Mouse (Mus musculus) adrenal gland, adult 2 months (tissue): ENCODE results near the gene Mtss1l. TPM values are rescaled to one million over a fixed set of nuclear protein-coding genes. Genes with fewer than 3 reads are reported as not detected.

Experiments used
- DNase-seq: peaks from one replicate; pipeline ENCODE4 v3.0.0; 2021
- long read RNA-seq: library from polyadenylated mRNA; stranded (forward); transcript quantifications from one replicate; pipeline ENCODE4 v2.0.0, GENCODE M21; 2021
- polyA plus RNA-seq: library from polyadenylated mRNA; depleted of rRNA; stranded (reverse); fragments of >200 nt; gene quantifications from 2 replicates; pipeline ENCODE4 v1.2.3, GENCODE M21; 2012; rRNA removed
- total RNA-seq, 2 experiments: library from RNA; stranded (reverse); gene quantifications; 2 replicates each; pipeline ENCODE4 v1.2.3; 2021

Gene Mtss1l
- 10 to 100 TPM; 20.2 to 20.6 TPM for total RNA-seq
- 64.0 and 71.3 TPM in 2 replicates for polyA plus RNA-seq
- long read RNA-seq, partial matches to known transcripts = 2 of 13 reads
- long read RNA-seq, other reads (novel, unspliced or antisense) = 11 of 13 reads

DNA sequence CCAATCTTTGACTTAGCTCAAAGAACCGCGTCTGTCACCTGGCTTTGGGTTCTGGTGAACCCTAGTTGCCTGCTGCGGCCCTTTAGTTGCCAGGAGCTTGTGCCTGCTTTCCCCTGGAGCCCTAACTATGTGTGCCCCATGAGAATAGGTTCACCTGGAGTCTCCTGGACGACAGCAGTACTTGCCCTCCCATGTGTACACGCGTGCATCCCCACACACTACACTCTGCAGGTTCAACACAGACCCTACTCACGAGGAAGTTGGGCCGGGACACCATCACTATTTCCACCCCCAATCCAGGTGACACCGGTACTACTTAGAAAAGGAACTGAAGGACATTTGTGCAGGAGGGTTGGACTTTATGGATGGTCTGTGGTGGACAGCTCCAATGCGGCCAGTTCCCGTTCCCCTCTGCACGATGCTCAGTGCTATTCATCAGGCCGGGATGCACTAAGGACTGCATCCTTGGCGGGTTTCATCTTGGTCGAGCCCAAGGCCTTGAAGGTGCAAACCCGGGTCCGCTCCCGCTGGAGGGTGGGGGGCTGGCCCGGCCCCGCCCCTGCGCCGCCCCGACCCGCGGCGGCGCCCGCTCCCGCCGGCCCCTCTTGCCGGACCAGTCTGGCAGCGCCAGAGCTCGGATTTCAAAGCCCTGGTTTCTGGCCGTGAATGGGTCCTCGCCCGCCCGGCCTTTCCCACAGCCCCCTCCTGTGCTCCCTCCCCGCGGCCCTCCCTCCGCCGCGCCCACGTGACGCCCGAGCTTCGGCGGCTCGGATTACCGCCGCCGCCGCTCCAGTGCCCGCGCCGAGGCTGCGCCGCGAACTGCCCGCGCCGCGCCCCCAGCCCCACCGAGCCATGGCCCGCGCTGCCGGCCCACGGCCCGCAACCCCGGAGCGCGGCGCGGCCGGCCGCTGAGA, at the start of gene Mtss1l:
Gene Mtss1l (plus strand): TSS at position 792 of the 914 bp plus-strand sequence.
- peak; percentile 88 for DNase-seq

DNA sequence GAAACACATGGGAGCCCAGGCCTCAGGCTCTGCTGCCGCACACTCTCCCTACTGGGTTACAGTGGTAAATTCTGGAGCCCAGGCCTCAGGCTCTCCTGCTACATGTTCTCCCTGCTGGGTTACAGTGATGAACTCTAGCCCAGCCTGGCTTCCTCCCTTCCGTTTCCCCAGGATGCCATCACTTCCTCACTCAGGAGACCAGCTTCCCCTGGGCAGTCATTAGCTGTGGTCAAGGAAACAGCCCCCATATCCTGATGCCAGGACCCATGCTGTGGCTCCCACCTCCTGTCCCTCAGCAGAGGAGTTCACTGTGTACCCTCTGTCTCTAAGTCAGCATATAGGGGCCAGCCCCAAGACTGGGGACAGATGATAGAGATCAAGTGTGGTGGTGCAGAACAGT, 49.1 kb upstream of the Mtss1l start:
- peak; percentile 45 for DNase-seq

DNA sequence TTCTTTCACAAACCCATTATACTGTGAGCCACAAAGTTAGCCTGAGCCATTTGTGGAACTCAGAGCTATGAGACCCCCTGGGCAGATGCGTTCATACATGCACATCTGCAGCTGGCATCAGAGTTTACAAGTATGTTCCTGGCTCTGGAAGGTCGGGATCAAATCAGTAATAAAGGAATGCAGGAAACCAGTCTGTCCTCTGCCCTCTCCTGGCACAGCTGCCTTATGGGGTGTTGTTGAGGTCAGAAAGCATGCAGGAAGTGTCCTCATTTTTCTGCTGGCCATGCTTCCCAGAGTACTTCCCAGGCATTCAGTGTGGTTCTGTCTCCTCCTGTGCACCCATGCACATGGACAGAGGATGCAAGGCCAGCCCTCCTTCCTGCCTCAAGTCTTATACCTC, 48.1 kb upstream of the Mtss1l start:
- peak; percentile 36 for DNase-seq

DNA sequence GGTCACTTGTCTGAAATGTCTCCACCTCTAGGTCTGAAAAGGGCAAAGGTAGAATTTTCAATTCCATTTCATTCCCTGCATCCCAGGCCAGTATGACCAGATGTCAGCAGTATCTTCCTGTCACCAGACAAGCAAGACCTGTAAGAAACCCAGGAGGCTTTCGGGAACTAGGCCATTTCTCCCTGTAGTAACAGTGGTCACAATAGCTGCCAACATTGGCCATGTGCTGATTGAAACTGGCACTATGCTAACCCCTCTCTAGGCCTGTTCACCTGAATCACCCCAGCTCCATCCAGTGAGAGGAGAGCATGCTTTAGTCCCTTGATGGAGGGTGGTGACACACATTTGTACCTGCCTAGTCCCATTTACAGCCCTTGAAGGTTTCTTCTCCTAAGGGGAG, 46.7 kb upstream of the Mtss1l start:
- no peak for DNase-seq

DNA sequence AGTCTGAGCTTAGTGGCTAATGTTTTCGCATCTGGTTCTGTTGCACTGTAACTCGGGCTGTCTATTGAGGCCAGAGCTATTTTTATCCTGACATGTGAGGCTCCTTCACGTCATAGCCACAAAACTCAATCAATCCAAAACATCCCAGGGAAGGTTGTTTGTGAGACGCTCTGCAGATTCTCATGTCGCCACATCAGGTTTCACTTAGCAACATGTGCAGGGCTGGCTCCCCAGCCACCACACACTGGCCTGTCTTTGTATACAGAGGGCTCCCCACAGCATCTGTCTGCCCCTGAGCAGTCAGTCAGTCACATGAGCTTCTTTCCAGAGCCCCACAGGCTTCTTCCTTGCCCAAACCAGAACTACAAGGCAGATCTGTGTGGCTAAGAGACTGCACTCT, 44.6 kb upstream of the Mtss1l start:
- no peak for DNase-seq

DNA sequence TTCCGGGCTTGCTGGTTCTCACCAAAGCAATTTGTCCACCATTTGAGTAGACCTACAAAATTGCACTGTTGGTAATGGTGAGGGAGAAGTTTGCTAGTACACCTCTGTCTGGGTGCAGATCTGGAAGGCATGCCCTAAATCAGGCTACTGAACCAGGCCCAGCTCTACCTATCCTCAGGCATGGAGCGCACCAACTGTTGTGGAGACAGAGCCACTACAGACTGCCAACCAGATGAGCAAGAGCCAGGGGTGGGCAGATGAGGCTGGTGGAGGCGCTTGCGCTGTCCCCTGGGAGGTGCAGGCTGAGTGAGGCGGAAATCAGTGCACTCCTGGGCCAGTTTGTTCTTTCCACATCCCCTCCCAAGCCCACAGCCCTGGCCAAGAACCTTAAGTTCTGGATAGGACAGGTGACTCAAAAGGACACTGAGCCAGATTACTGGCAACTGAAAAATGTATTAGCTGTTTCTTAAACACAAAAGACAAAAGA, 44.1 kb upstream of the Mtss1l start:
- DNase-seq = no peak

DNA sequence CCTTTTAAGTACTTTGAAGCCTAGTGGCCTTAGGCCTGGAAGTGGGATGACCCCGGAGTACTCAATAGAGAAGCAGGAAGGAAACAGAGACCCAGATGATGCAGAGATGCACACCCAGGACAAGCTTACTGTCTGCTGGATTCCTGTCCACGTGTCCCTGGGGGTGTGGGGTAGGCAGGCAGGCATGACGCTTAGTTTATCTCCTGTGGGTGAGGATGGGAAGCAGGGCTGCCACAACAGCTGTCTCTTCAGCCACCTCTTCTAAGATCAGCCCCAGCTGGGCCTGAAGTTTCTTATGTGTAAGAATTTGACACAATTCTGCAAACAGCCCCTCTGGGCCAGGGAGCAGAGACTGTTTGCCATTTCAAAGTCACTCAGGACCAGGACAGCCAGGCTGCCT, 42.3 kb upstream of the Mtss1l start:
- DNase-seq = no peak

DNA sequence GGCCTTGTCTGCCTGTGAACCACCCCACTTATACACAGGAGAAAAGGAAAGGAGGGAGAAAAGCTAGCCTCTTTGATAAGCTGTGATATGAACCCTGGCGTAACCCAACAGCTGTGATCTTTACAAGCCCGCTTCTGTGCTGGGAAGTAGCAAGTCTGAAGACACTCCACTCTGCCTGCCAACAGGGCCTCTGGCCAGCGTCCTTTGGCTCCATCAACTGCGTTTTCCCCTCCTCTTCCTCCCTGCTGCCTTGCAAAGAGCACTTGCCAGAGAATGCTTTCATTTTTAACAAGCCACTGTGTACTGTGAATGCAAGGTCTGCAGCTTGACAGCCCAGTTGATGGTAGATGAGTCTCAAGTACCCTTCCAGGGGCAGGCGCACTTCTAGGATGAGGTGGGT, 33.5 kb upstream of the Mtss1l start:
- DNase-seq = peak; percentile 61

DNA sequence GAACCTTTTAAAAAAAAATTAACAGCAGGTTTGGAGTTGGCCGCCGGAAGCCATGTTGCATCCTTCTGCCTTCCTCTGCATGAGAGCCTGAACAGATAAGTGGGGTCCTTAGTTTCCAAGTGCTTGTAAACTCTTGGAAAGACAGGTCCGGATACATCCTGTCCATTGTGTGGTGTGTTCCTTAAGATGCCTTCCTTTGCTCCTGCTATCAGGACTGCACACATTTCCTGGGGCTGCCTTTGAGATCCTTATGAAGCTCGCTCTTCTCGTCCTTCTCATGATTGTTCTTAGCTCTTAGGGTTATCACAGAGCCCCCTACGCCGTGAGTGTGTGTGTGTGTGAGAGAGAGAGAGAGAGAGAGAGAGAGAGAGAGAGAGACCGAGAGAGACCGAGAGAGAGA, 31.3 kb upstream of the Mtss1l start:
- no peak for DNase-seq

DNA sequence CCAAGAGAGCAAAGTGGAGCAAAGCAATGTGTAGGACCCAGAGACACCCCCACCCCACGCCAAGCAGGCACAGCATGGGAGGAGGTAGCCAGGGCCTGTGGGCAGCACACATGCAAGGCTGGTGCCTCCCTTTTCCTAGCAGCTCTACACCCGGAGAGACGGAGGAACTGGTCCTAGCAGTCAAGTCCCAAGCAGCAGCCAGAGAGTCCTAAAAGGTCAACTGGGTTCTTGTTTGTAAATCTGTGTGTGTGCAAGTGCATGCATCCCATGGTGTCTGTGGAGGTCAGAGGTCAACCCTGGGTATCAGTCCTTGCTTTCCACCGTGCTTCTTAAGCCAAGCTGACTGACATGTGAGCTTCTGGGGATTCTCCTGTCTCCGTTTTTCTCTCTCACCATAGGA, 27.1 kb upstream of the Mtss1l start:
- no peak for DNase-seq

DNA sequence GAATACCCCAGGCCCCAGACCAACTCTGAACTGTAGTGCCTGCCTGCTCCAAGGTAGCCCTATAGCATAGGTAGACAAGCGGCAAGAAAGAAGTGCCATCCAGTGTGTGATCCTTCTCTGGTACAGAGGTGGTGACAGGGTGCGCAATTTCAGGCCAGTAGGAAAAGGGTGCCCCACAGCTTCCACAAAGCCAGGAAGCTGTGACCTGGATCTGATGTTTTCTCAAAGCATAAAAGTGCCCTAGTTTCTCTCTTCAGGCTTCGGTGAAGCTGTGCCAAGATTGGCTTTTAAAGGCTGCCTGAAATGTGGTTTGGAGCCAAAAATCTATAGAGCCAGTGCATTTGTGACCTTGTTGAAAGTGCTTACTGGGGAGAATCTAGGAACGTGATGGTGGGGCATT, 26.4 kb upstream of the Mtss1l start:
- no peak for DNase-seq

DNA sequence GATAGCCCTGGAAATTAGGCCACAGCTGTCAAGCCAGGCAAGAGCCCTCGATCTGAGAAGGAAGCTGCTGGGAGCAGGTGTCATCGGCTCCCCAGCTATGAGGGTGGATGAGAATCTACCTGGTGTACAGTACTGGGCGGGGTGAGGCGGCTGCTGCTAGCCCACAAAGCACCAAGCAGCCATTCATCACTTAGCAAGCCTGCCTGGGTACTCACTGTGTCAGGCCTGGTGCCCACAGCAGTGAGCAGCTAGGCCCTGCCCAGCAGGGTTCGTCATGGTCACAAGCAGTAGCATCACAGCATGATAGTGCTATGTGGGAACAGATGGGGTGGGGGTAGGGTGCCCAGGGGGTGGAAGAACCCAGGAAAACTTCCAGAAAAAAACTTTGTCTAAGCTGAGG, 25.8 kb upstream of the Mtss1l start:
- no peak for DNase-seq

DNA sequence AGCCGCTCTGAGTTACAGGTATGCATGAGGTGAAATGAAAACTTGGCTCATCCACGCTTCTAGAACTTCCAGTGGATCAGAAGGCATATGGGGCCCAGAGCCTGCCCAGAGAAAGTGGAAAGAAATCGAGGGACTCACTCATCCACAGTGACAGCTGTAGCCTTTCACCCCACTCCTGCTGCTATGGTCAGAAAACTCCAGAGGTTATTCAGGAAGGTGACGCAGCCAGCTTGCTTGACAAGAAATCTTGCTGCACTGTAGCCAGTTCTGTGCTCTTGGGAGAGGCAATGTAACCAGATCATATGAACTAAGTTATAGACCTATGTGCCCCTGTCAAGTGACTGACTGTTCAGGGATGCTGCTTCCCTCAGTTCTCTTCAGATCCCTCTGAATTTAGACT, 25.2 kb upstream of the Mtss1l start:
- DNase-seq = no peak

DNA sequence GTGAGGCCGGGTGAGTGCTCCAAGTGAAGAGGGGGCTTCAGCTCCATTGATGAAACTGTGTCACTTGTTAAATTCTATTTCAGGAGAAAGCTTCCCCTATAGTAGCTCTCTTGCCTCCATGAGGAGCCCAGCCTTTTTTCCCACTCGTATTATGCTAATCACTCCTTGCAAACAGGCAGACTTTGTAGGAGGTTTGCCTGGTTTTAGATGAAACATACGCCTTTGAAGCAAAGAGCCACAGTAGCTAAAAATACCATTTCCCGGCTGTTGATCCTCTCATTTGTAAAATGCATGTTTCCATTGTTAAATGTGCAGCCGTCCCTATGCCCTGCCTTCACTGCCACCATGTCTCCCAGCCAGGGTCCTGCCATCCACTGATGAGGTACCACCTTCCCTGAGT, 23.7 kb upstream of the Mtss1l start:
- no peak for DNase-seq

DNA sequence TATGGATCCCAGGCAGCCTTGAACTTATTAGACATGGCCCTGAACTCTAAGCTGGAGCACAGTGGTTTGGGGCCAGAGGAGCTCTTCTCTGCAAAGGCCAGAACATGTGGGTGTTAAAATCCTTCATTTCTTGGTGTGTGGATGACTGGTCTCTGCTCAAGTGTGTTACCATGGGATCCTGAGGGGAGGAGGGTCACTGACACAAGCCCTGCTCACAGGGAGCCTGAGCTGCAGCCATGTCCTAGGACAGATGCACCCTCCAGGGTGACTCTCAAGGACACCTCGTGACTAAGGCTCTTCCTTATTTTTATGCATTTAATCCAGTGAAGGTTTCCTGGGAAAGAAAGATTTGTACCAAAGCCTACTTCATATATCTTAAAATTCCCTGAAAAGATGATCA, 23.2 kb upstream of the Mtss1l start:
- DNase-seq = peak; percentile 54

DNA sequence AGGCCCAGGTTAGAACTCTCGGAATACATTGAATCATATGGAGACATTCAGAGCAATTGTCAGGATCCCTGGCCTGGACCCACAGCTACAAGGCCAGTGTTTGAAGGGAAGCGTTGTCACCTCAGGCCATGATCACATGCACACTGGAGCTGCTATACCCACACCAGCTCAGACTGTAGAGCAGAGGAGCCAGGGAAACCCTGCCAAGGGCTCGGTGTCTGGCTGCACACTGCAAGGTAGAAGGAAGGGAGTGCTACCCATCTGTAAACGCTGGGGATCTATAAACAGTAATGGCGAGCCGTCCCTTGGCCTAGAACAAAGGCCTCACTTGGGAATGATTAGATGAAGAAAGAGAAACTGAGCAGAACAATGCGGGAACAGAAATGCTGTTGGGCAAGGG, 21.8 kb upstream of the Mtss1l start:
- DNase-seq = no peak

DNA sequence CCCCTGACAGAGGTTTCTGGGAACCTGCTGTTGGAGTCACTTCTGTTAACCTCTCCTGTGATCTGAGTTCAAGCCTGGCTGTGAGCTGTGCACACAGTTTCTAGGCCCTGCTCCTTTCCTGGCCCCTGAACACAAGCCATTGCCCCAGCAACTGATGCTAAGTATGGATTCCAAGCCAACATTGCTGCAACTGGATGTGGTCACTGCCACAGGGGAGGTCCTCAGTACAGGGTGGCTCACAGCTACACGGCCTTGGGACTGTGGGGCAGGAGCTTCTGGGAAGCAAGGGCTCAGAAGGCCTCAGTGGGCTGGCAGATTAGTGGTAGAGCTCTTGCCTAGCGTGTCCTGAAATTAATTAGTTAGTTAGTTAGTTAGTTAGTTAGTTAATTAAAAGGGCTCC, 20.7 kb upstream of the Mtss1l start:
- no peak for DNase-seq

DNA sequence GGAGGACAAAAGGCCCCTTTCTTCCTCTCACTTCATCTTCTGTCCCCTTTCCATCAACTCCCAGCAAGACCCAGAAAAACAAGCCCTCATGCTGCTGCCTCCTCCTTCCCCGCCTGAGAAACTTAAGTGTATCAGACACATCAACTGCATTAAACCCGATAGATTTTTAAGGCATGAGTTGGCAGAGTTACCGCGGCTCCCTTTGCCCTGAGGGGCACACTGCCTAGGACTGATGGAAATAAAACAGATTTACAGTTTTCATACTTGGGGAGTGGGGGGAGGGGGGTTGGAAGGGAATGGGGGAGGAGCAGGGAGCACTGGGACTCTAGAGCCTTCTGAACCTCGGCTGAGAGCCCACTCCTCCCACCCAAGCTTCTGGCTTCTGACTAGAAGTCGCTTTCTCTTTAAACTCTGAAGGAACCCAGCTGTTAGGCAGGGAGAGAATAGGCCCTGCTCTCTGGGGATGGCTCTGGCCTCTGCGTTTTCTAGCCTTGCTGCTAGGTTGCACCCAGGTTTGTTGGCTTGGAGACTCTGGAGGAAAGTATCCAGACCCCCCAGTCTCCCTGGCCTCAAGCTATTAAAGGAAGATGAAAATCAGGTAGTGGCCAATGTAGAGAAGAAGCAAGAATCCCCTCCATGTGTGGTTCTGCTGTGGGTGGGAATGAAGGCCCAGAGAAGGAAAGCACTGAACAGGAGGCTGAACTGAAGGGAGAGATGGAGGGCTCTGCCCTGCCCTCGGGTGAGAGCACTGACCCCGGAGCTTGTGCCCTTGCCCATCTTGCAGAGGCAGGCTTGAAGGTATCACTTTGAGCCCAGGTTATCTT, 18.4 kb upstream of the Mtss1l start:
- no peak for DNase-seq

DNA sequence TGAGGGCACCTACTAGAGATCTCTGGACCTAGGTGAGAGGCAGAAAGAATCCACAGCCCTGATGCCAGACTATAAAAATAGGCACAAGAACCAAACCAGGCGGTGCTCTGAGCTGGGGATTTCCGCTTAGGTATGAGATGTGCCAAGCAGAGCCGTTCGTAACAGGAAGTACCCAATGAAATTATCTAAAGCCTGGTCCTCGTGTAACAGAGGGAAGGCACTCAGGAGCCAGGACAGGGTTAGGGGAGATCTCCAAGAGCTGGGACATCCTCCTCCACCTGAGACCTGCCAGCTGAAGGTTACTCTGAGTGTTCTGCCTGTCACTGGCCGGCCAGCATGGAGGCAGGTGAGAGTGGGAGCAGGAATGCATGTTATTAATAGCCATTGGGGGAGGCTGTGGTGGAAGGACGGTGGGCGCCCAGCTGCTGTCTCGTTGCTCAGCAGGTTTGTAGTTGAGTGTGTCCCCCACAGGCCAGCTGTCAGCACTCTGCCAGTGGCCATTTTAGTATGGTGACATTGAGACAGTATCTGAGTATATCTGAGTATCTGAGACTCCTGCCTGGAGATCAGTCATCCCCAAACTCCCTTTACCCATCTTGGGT, 17.7 kb upstream of the Mtss1l start:
- no peak for DNase-seq

DNA sequence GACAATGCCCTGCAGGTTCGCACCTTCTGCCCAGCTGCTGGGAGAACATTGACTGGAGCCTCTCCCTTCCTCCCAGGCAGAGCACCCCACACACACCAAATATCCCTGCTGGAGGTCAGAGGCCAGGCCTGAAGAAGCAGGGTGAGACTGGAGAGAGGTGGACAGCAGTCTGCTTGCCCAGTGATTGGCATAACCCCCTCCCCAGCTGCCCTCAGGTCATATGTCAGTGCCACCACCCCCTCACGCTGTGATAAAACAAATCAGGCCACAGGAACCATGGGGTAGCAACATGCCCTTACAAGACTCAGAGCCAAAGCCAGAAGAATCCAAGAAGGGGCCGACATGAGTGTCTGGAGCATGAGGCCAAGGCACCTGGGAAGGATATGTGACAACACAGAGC, 17.2 kb upstream of the Mtss1l start:
- no peak for DNase-seq

DNA sequence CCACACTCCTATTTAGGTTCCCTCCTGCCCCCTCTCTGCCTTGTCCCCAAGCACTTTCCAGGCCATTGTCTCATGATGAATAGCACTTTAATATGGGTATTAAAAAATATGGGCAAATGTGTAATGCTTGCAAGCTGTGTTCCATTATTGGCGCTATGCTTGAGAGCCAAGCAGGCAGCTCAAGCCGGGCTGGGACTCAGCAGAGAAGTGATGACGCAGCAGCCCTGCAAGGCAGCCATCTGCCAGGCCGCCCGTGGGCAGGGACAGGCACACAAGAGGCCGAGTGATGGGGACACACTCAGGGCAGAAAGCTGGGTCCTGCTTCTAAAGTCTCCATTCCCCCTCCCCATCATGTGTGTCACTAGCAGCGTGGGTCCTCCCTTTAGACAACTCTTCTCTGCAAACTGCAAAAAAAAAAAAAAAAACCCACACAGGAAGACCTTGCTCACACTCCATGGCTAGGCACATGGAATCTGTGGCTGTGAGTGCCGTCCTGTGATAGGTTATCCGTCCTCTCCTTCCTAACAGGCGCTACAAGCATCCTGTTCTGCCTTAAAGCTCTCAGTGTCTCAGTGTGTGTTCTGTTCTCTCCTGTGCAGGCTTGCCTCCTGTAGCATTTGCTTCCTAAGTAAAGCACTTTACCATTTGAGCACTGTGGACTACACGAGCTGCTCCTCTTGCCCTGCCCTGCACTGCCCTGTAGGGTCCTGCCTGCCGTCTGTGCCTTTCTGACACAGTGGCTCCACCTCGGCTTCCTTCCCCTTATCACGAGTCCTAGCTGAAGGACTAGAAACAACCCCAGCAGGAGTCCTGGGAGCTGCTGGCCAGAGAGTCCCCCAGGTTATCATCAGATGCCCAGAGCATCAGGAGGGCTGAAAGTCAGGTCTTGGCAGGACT, 15.6 kb upstream of the Mtss1l start:
- no peak for DNase-seq
